Mouse (Mus musculus): ENCODE measurements around the gene Hebp1.
A peak's percentile ranks its signal among the peaks of the same experiment; 100 is the strongest.

The Hebp1 gene

DNA sequence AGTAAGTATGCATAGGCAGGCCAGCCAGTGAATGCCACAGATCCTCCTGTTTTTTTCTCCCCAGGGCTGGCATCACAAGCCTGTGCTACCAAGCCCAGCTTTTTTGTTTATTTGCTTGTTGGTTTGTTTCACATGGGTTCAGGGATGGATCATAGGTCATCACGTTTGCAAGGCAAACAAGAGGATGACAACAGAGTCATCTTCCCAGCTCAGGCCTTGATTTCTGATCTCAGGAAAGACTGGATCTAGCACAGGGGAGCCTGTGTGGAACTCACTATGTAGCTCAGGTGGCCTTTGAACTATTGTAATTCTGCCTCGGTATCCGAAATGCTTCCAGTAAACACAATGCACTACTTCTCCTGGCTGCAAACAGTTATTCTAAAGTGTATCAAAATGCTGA lies 35.5 kb downstream of the Hebp1 start:
- no peak for DNase-seq (ENCODE audit: low read depth, low spot score)

- DNase-seq (ENCODE audit: low read depth, low spot score), result no peak
Observed at GRCm38 (mm10) chr6:135161356-135161755, 36.5 kb downstream of the Hebp1 start.

- DNase-seq (ENCODE audit: low read depth, low spot score), result no peak
Observed at GRCm38 (mm10) chr6:135158509-135158908, 39.3 kb downstream of the Hebp1 start.

GRCm38 (mm10) chr6:135157496-135157895 lies 40.3 kb downstream of the Hebp1 start:
- DNase-seq (ENCODE audit: low read depth, low spot score), result no peak

DNA sequence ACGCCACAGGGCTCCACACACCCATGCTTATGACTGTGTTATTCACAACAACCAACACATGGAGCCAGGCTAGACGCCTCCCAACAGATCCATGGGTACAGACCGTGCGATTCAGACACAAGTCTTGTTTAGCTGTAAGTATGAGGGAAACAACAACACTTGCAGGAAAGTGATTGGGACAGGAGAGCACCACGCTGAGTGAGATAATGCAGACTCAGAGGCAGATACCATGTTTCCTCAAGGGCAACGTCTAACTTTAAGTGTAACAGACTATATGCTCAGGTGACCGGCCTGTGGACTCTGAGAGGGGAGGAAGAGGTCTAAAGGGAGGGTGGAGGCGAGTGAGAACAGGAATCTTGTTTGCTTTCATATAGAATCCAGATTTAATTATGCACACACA lies 41.2 kb downstream of the Hebp1 start:
- no peak for DNase-seq (ENCODE audit: low read depth, low spot score)

DNA sequence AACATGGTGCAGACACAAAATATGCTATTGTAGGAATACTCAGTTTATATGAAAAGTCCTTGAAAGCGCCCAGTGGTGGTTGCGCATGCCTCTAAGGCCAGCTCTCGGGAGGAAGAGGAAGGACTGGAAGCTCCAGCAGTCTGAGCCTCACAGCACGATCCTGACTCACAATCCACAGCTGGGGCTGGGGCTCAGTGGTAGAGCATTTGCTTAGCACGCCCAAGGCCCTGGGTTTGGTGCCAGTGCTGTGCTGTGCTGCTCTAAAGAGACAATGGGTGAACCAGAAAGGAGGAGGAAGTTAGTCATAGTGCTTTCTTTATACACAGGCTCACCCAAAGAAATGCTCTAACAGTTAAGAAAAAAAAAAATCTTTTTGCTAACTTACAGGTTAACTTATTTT lies 44.1 kb downstream of the Hebp1 start:
- no peak for DNase-seq (ENCODE audit: low read depth, low spot score)

GRCm38 (mm10) chr6:135150311-135150710 lies 47.5 kb downstream of the Hebp1 start:
- DNase-seq (ENCODE audit: low read depth, low spot score), result peak; percentile 44

DNA sequence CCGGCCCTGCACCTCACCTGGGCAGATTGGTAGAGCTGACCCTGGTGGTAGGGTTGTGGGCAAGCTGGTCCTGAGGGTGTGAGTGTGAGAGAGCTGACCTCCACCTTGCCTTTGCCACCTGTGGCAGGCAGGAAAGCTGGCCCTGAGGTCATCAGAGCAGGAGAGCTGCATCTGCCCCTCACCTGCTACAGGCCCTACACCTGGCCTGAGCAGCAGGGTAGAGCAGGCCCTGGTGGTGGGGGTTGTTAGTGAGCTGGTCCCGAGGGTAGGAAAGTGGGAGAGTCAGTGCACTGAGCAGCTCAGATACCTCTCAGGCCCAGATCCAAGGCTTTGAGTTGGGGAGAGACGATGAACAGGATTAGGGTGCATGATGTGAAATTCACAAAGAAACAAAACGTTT lies 48.1 kb downstream of the Hebp1 start:
- no peak for DNase-seq (ENCODE audit: low read depth, low spot score)

- DNase-seq (ENCODE audit: low read depth, low spot score), result no peak
Observed at GRCm38 (mm10) chr6:135149175-135149574, 48.6 kb downstream of the Hebp1 start.

- peak; percentile 58 for DNase-seq (ENCODE audit: low read depth, low spot score)
Observed at GRCm38 (mm10) chr6:135148506-135148905, 49.3 kb downstream of the Hebp1 start.

GRCm38 (mm10) chr6:135145976-135146375 lies 51.8 kb downstream of the Hebp1 start:
- no peak for DNase-seq (ENCODE audit: low read depth, low spot score)

GRCm38 (mm10) chr6:135144516-135144915 lies 53.3 kb downstream of the Hebp1 start:
- peak; percentile 59 for DNase-seq (ENCODE audit: low read depth, low spot score)

GRCm38 (mm10) chr6:135143151-135143550 lies 54.7 kb downstream of the Hebp1 start:
- no peak for DNase-seq (ENCODE audit: low read depth, low spot score)

DNA sequence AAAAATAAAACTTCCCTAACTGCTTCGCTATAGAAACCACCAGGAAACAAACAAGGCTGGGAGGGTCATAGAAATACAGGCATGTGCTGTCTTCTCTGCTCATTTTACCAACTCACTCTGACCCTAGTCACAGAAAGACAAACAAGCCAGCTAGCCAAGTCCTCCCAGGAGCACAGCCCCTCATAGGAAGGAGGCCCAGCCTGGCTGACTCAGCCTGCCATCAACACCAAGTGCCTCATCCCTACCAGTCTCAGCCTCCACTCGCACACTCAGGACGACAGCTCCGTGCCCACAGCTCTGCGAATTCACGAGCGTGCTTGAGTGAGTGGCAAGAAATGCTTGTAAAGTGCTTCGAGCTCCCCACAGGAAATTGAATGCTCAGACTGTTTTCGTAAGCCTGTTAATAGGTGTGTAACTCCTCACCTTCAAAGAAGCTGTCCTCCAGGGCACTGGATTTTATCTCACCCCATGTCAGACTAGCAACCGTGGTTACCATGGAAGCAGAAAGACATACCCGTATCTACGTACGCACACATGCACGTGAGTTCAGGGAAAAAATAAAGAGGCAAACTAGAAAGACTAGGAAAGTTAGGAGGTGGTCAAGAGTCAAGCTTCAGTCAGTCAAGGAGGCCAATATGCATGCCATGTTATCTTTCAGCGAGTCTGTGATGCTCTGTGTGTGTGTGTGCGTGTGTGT lies 56.2 kb downstream of the Hebp1 start:
- no peak for DNase-seq (ENCODE audit: low read depth, low spot score)

- DNase-seq (ENCODE audit: low read depth, low spot score), result no peak
Observed at GRCm38 (mm10) chr6:135138746-135139145, 59.1 kb downstream of the Hebp1 start.

GRCm38 (mm10) chr6:135138207-135138606 lies 59.6 kb downstream of the Hebp1 start:
- DNase-seq (ENCODE audit: low read depth, low spot score), result no peak

DNA sequence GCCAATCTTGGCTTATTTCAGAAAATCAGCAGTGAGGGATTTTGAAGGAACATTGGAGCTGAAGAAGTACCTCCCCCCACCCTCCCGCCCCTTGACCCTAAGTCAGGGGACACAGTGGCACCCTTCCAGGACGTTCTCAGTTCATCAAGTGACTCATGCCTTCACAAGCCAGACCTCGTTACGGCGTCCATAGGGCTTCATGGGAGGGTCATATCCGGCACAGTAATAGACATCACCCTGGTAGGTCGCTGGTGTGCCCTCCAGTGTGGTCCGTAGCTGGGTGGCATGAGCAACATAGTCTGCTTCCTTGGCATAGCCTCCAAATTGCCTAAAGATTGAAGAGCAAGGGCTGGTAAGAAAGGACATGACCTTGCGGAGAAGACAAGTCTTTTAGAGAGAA lies 60.1 kb downstream of the Hebp1 start:
- no peak for DNase-seq (ENCODE audit: low read depth, low spot score)

GRCm38 (mm10) chr6:135136439-135137161 lies 61.2 kb downstream of the Hebp1 start:
- DNase-seq (ENCODE audit: low read depth, low spot score), result peak; percentile 71

- DNase-seq (ENCODE audit: low read depth, low spot score), result no peak
Observed at GRCm38 (mm10) chr6:135135735-135136134, 62.1 kb downstream of the Hebp1 start.

GRCm38 (mm10) chr6:135133486-135133885 lies 64.3 kb downstream of the Hebp1 start:
- no peak for DNase-seq (ENCODE audit: low read depth, low spot score)

GRCm38 (mm10) chr6:135133086-135133485 lies 64.7 kb downstream of the Hebp1 start:
- DNase-seq (ENCODE audit: low read depth, low spot score), result no peak

DNA sequence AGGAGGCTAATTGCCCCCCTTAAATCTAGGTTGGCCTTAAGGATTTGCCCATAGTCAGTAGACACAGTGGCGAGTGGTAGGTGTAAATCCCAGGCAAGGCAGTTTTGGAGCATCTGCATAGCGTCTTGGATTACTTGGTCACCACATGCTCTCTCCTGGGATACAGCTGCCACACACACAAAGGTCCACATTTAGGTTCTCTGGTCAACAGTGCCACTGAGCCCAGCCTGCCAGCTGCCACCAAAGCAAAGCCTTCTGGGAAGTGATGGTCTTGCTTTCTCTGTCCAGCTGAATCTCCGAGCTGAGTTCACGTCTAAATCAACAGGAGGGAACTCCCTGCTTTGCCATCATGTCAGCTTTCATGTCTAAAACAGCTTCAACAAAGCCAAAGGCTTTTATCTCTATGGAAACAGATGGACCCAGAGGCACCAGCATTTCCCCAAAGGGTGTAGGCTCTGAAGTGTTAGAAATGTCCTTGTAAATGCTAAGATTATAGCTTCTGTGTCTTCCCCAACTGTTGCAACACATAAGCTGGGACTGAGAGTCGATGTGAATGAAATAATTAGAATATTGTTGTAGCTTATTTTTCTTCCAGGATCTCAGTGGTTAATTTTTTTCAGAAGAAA lies 73.0 kb downstream of the Hebp1 start:
- DNase-seq (ENCODE audit: low read depth, low spot score), result no peak

- DNase-seq (ENCODE audit: low read depth, low spot score), result no peak
Observed at GRCm38 (mm10) chr6:135118183-135118582, 79.6 kb downstream of the Hebp1 start, which contains the start of gene Gprc5d. TSS of gene Gprc5d (minus strand) at chr6:135118283.
